Mouse (Mus musculus) brain, embryonic 14.5 days (tissue): ENCODE results near the gene Clk2.

Experiments
- CTCF ChIP-seq: fragments of 200-500 bp; IDR thresholded peaks from 2 replicates; pipeline ENCODE4 v1.5.1; 2012; ENCODE audit warnings: inconsistent platforms, mild to moderate bottlenecking, moderate library complexity, borderline replicate concordance; ENCODE audit not compliant: insufficient read depth, insufficient read length; ENCODE audit errors: extremely low read depth
- POLR2A ChIP-seq: fragments of 200-500 bp; IDR thresholded peaks from 2 replicates; pipeline ENCODE4 v1.6.1; 2012; ENCODE audit warnings: mild to moderate bottlenecking, inconsistent platforms, borderline replicate concordance; ENCODE audit not compliant: poor library complexity, insufficient read depth, insufficient read length, severe bottlenecking; ENCODE audit errors: extremely low read depth

GRCm38 (mm10) chr3:89175544-89175943 is 10.9 kb downstream of the Clk2 start:
- no peak for TF ChIP-seq POLR2A
- no peak for TF ChIP-seq CTCF
